ENCODE assay signal across 8 mouse cellular contexts in genomic region chr10:103368296-103369080, GRCm38 (mm10). TPM values are rescaled to one million over a fixed set of nuclear protein-coding genes. Genes with fewer than 3 reads are reported as not detected.
DNase-seq lines count a peak whose midpoint lies in the region; ATAC-seq and TF ChIP-seq lines count a peak whose summit lies in the region.

No protein-coding gene starts in this region.

- peaks cover 47% of the 10 kb centered on the region for H3K27me3 ChIP-seq in Patski
- 0 out of 2 replicates have a peak, but pooled peaks cover 3% of the 10 kb centered on the region for H3K27me3 ChIP-seq in embryonic facial prominence, embryonic 14.5 days (replicated peaks; ENCODE audit: control insufficient read depth, insufficient read depth, low read length)
- H3K27me3 ChIP-seq in hindbrain, embryonic 12.5 days: no peaks in the 10 kb centered on the region
- no peaks in the 10 kb centered on the region for H3K27me3 ChIP-seq in midbrain, embryonic 11.5 days (ENCODE audit: control insufficient read depth, insufficient read depth, low read length)
- H3K27me3 ChIP-seq in stomach, embryonic 14.5 days (ENCODE audit: control insufficient read depth, insufficient read depth, low read length): no peaks in the 10 kb centered on the region

- no peak for TF ChIP-seq CTCF in Patski (IDR thresholded peaks at IDR 0.05)

- no peaks in the 10 kb centered on the region for H3K4me1 ChIP-seq in embryonic facial prominence, embryonic 14.5 days (ENCODE audit: control insufficient read depth, insufficient read depth, low read length)
- no peaks in the 10 kb centered on the region for H3K4me1 ChIP-seq in hindbrain, embryonic 12.5 days
- H3K4me1 ChIP-seq in midbrain, embryonic 11.5 days (ENCODE audit: control insufficient read depth, insufficient read depth, low read length): no peaks in the 10 kb centered on the region; the same call in 1 of the 2 replicates
- 0 out of 2 replicates have a peak, but pooled peaks cover 11% of the 10 kb centered on the region for H3K4me1 ChIP-seq in stomach, embryonic 14.5 days (ENCODE audit: control insufficient read depth, insufficient read depth, low read length)

- H3K27ac ChIP-seq in embryonic facial prominence, embryonic 14.5 days (replicated peaks; ENCODE audit: low read depth, low read length): no peak overlapping the region
- peak overlapping the region; percentile 53 for H3K27ac ChIP-seq in hindbrain, embryonic 12.5 days
- no peak overlapping the region for H3K27ac ChIP-seq in midbrain, embryonic 11.5 days (ENCODE audit: low read depth, low read length)
- H3K27ac ChIP-seq in stomach, embryonic 14.5 days (ENCODE audit: low read length): no peak overlapping the region

- CTCF ChIA-PET in Patski (lab: Charles Lee): no interaction called here

- peak overlapping the region; percentile 99 for H3K4me2 ChIP-seq in embryonic facial prominence, embryonic 14.5 days (ENCODE audit: low read depth, low read length)
- H3K4me2 ChIP-seq in hindbrain, embryonic 12.5 days (replicated peaks): peak overlapping the region; percentile 88
- H3K4me2 ChIP-seq in midbrain, embryonic 11.5 days: peak overlapping the region; percentile 94
- peak overlapping the region; percentile 98 for H3K4me2 ChIP-seq in stomach, embryonic 14.5 days (replicated peaks; ENCODE audit: low read depth, low read length)

- DNase-seq in Patski (ENCODE audit: low read depth, low spot score): no peak
- peak; percentile 85 for DNase-seq in brain, adult 2 months (ENCODE audit: low read depth, low spot score)
- DNase-seq in embryonic facial prominence, embryonic 14.5 days (ENCODE audit: low spot score): peak; percentile 23
- peak; percentile 27 for DNase-seq in left cerebral cortex, adult 11 months (ENCODE audit: low spot score)
- peak; percentile 96 for DNase-seq in midbrain, embryonic 11.5 days (ENCODE audit: low spot score, missing footprints)
- DNase-seq in spleen, postnatal 4 days (ENCODE audit: low spot score in 2 of 2): no peak

- H3K9me3 ChIP-seq in embryonic facial prominence, embryonic 14.5 days (ENCODE audit: control insufficient read depth, low read length): no peaks in the 10 kb centered on the region
- no peaks in the 10 kb centered on the region for H3K9me3 ChIP-seq in hindbrain, embryonic 12.5 days (replicated peaks)
- H3K9me3 ChIP-seq in midbrain, embryonic 11.5 days (ENCODE audit: control insufficient read depth, low read length): no peaks in the 10 kb centered on the region
- no peaks in the 10 kb centered on the region for H3K9me3 ChIP-seq in stomach, embryonic 14.5 days (ENCODE audit: control insufficient read depth, low read depth, low read length)

- POLR2A ChIA-PET in Patski (lab: Charles Lee): no interaction called here

- peak overlapping the region; percentile 41 for H3K4me3 ChIP-seq in embryonic facial prominence, embryonic 14.5 days (ENCODE audit: low read depth, low read length)
- H3K4me3 ChIP-seq in hindbrain, embryonic 12.5 days: peak overlapping the region; percentile 54
- peak overlapping the region; percentile 56 for H3K4me3 ChIP-seq in midbrain, embryonic 11.5 days (ENCODE audit: low read depth, low read length)
- H3K4me3 ChIP-seq in stomach, embryonic 14.5 days (ENCODE audit: low read depth, low read length): peak overlapping the region; percentile 52

- H3K36me3 ChIP-seq in embryonic facial prominence, embryonic 14.5 days (ENCODE audit: control insufficient read depth, insufficient read depth, low read length): no peaks in the 10 kb centered on the region
- H3K36me3 ChIP-seq in hindbrain, embryonic 12.5 days: no peaks in the 10 kb centered on the region
- H3K36me3 ChIP-seq in midbrain, embryonic 11.5 days (ENCODE audit: control insufficient read depth, insufficient read depth, low read length): no peaks in the 10 kb centered on the region
- H3K36me3 ChIP-seq in stomach, embryonic 14.5 days (ENCODE audit: control insufficient read depth, insufficient read depth, low read length): no peaks in the 10 kb centered on the region

- WGBS in embryonic facial prominence, embryonic 14.5 days: 1% methylated on average over 37 of the region's 37 CpGs
- under 1% methylated on average over 37 of the region's 37 CpGs for WGBS in hindbrain, embryonic 12.5 days
- WGBS in midbrain, embryonic 11.5 days: under 1% methylated on average over 37 of the region's 37 CpGs
- WGBS in stomach, embryonic 14.5 days: under 1% methylated on average over 37 of the region's 37 CpGs

- H3K9ac ChIP-seq in embryonic facial prominence, embryonic 14.5 days (ENCODE audit: low read depth, low read length): peak overlapping the region; percentile 63
- H3K9ac ChIP-seq in hindbrain, embryonic 12.5 days: peak overlapping the region; percentile 61
- H3K9ac ChIP-seq in midbrain, embryonic 11.5 days (ENCODE audit: low read length): peak overlapping the region; percentile 71
- peak overlapping the region; percentile 14 for H3K9ac ChIP-seq in stomach, embryonic 14.5 days (replicated peaks; ENCODE audit: low read depth, low read length)

- ATAC-seq in Patski: peak; percentile 59
- peak; percentile 23 for ATAC-seq in embryonic facial prominence, embryonic 14.5 days (ENCODE audit: low read depth)
- ATAC-seq in hindbrain, embryonic 12.5 days (ENCODE audit: low FRiP score): peak; percentile 57
- peak; percentile 58 for ATAC-seq in midbrain, embryonic 11.5 days (ENCODE audit: low FRiP score)
- ATAC-seq in stomach, embryonic 14.5 days (ENCODE audit: insufficient number of reproducible peaks, insufficient read depth, low FRiP score, low read depth): peak; percentile 47; the same call in 1 of the 2 replicates

- in situ Hi-C loops in Patski (cut with MboI; ENCODE audit: low pct_unique_long_range_greater_than_20kb): no loop called here

RNA-seq across cellular contexts. Expression of gene Slc6a15, which starts 0.9 kb away (rescaled TPM):
- not detected for polyA plus RNA-seq in Patski (2021)
- polyA plus RNA-seq in embryonic facial prominence, embryonic 14.5 days (2014; fragmentation: Nextera tagmentation; extraction: Ambion mirVana): 6.1 and 8.4 TPM in 2 replicates
- 32.4 and 35.7 TPM in 2 replicates for polyA plus RNA-seq in hindbrain, embryonic 12.5 days (2016; fragmentation: Nextera tagmentation; extraction: Ambion mirVana)
- polyA plus RNA-seq in midbrain, embryonic 11.5 days (2014; fragmentation: Nextera tagmentation; extraction: Ambion mirVana): 10.1 and 10.9 TPM in 2 replicates
- polyA plus RNA-seq in stomach, embryonic 14.5 days (2014; fragmentation: Nextera tagmentation; extraction: Ambion mirVana): 13.0 and 14.1 TPM in 2 replicates

Comparison
In these comparisons a context has a peak if more than half of its experiments do, and no peak if none do; other contexts are left out.
1. DNase-seq: peak in brain, adult 2 months (single experiment), embryonic facial prominence, embryonic 14.5 days (single experiment), left cerebral cortex, adult 11 months (single experiment) and midbrain, embryonic 11.5 days (single experiment); none in Patski (single experiment) and spleen, postnatal 4 days (0 of 2).
2. H3K9ac ChIP-seq: peak in every context shown above with its lines; median percentile 71 in midbrain, embryonic 11.5 days; 63 in embryonic facial prominence, embryonic 14.5 days; 61 in hindbrain, embryonic 12.5 days; 14 in stomach, embryonic 14.5 days.
3. Peak in every context shown above with its lines, with median percentiles within 50 percentile points of each other: ATAC-seq, H3K4me2 ChIP-seq and H3K4me3 ChIP-seq.